Mouse (Mus musculus) midbrain, embryonic 14.5 days (tissue): ENCODE data around the gene Ccdc116. TPM values are rescaled to one million over a fixed set of nuclear protein-coding genes. Genes with fewer than 3 reads are reported as not detected.

Experiments
- ATAC-seq: fragments of 200-750 bp; cut with Nextera tagmentation; 2 replicates; pipeline ENCODE4 v1.8.0; 2017; ENCODE audit warnings: moderate number of reproducible peaks, moderate library complexity; ENCODE audit not compliant: low FRiP score, low TSS enrichment
- DNase-seq: peaks from one replicate; pipeline ENCODE4 v3.0.0-alpha.2; 2015
- H3K27ac ChIP-seq: fragments of 300-500 bp; sonication (generic); replicated peaks from 2 replicates; pipeline ENCODE4 v1.5.1; 2014; ENCODE audit warnings: mild to moderate bottlenecking, low read depth, low read length, moderate library complexity
- H3K27me3 ChIP-seq: fragments of 300-500 bp; sonication (generic); 2 replicates; pipeline ENCODE4 v1.6.1; 2014; ENCODE audit warnings: low read length, control low read depth, mixed read lengths; ENCODE audit not compliant: control insufficient read depth, insufficient read depth
- H3K36me3 ChIP-seq: fragments of 300-500 bp; sonication (generic); 2 replicates; pipeline ENCODE4 v1.6.1; 2014; ENCODE audit warnings: low read length, control low read depth; ENCODE audit not compliant: control insufficient read depth, insufficient read depth
- H3K4me1 ChIP-seq: fragments of 300-500 bp; sonication (generic); 2 replicates; pipeline ENCODE4 v1.6.1; 2014; ENCODE audit warnings: mild to moderate bottlenecking, antibody characterized with exemption, low read length, control low read depth; ENCODE audit not compliant: control insufficient read depth, insufficient read depth
- H3K4me2 ChIP-seq: fragments of 300-500 bp; sonication (generic); 2 replicates; pipeline ENCODE4 v1.6.1; 2014; ENCODE audit warnings: mild to moderate bottlenecking, low read length, moderate library complexity
- H3K4me3 ChIP-seq: fragments of 300-500 bp; sonication (generic); replicated peaks from 2 replicates; pipeline ENCODE4 v1.5.1; 2014; ENCODE audit warnings: low read depth, low read length
- H3K9ac ChIP-seq: fragments of 300-500 bp; sonication (generic); replicated peaks from 2 replicates; pipeline ENCODE4 v1.6.1; 2014; ENCODE audit warnings: mild to moderate bottlenecking, low read length, moderate library complexity
- H3K9me3 ChIP-seq: fragments of 300-500 bp; sonication (generic); 2 replicates; pipeline ENCODE4 v1.6.1; 2016; ENCODE audit warnings: low read length, control low read depth, mixed read lengths; ENCODE audit not compliant: control insufficient read depth
- WGBS: fragments of 180-500 bp; shearing (Covaris S2); extraction: QIAGEN DNeasy Blood & Tissue Kit; methylation state at CpG from one replicate; pipeline ENCODE4 v1.1.7; 2014; 5-methylcytosine and 5-hydroxymethylcytosine counted together
- polyA plus RNA-seq: library from polyadenylated mRNA; unstranded; fragments of >200 nt; fragmentation: Nextera tagmentation; extraction: Ambion mirVana; gene quantifications from 2 replicates; pipeline ENCODE4 v1.2.1, GENCODE M21; 2014

Gene Ccdc116
- polyA plus RNA-seq, result 2.0 and 2.7 TPM in 2 replicates

DNA sequence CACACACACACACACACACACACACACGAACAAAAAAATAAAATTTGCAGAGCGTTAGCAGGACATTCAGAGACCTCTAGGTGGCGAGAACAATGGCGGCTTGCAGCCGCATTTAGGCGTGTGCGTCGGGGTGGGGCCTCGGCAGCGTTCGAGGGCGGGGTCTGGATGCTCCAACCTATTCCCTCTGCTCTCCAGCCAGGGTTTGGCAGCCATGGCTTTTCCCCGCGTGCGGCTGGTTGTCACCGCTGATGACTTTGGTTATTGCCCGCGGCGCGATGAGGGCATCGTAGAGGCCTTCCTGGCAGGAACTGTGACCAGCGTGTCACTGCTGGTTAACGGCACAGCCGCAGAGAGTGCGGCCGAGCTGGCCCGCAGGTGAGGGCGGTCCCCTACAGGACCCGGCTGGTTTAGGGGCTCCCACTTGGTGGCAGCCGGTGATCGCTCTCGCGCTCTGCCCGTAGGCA lies at the start of gene Ccdc116:
Gene Ccdc116, minus strand, starts transcription at position 458 of the 464 bp plus-strand sequence.
- H3K36me3 ChIP-seq, result peaks cover 8% of the 10 kb centered on the region; the same call in 1 of the 2 replicates
- no peaks in the 10 kb centered on the region for H3K9me3 ChIP-seq
- H3K27ac ChIP-seq, result peak within 1 kb of the TSS; percentile 52; the same call in 1 of the 2 replicates
- peak within 1 kb of the TSS; percentile 60 for H3K4me3 ChIP-seq
- WGBS, result under 1% methylated on average over 34 of the region's 34 CpGs
- H3K4me2 ChIP-seq, result peak within 1 kb of the TSS; percentile 90
- peaks cover 10% of the 10 kb centered on the region for H3K4me1 ChIP-seq
- H3K27me3 ChIP-seq, result no peaks in the 10 kb centered on the region; the same call in 1 of the 2 replicates
- peak; percentile 95 for DNase-seq
- H3K9ac ChIP-seq, result peak within 1 kb of the TSS; percentile 71
- ATAC-seq, result peak; percentile 86

DNA sequence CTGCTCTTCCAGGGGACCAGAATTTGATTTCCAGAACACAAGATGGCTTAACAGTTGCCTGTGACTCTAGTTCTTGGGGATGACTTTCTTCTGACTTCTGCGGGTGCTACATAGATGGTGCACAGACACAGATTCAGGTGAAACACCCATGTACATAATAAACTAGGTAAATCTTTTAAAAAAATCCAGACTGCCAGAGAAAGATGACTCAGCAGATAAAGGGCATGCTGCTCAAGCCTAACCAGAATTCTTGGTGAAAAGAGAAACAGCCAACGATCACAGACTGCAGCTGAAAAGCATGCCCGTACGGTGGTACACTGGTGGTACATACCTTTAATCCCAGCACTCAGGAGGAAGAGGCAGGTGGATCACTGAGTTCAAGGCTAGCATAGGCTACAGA lies 46.8 kb upstream of the Ccdc116 start:
- H3K4me2 ChIP-seq, result no peak overlapping the region
- no peak overlapping the region for H3K9ac ChIP-seq
- no peaks in the 10 kb centered on the region for H3K27me3 ChIP-seq
- ATAC-seq, result no peak
- no peak overlapping the region for H3K27ac ChIP-seq
- no peaks in the 10 kb centered on the region for H3K4me1 ChIP-seq
- no peak for DNase-seq
- WGBS, result over 99% methylated on average over 4 of the region's 4 CpGs
- peaks cover 6% of the 10 kb centered on the region; the same call in 1 of the 2 replicates for H3K36me3 ChIP-seq
- no peaks in the 10 kb centered on the region for H3K9me3 ChIP-seq
- no peak overlapping the region for H3K4me3 ChIP-seq

DNA sequence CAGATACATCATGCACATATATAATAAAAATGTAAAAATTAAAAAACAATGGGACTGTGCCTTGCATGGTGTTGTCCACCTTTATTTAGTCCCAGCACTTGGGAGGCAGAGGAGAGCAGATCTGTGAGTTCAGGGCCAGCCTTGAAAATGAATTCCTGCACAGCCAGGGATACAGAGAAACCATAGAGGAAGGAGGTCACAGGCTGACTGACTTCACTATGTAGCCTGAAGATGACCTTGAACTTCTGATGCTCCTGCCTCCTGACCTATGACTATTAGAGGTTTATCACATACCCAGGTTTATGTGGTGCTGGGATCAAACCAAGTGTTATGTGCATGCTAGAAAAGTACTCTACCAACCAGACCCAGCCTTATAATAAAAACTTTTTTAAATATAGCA lies 38.4 kb upstream of the Ccdc116 start:
- peaks cover 8% of the 10 kb centered on the region; the same call in 1 of the 2 replicates for H3K36me3 ChIP-seq
- no peaks in the 10 kb centered on the region for H3K4me1 ChIP-seq
- no peak overlapping the region for H3K4me2 ChIP-seq
- H3K27me3 ChIP-seq, result no peaks in the 10 kb centered on the region
- no peak for ATAC-seq
- no peak overlapping the region for H3K27ac ChIP-seq
- DNase-seq, result no peak
- H3K9me3 ChIP-seq, result no peaks in the 10 kb centered on the region
- H3K9ac ChIP-seq, result no peak overlapping the region
- H3K4me3 ChIP-seq, result no peak overlapping the region

DNA sequence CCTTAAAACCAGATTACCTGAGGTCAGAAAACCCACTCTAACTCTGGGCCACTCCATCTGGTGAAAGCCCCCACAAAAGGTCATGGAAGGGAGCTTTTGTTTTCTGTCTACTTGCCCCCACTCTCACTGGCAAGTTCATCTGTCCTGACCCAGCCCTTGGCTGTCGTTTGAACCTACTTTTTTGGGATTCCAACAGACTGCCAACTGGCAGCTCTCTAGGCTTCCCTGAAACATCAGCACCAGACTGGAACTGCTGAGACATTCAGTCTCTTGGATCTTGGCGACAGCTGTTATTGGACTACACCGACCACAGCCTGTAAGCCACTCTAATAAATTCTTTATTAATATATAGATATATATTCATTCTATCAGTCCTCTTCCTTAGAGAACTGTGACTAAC lies 36.0 kb upstream of the Ccdc116 start:
- Histone ChIP-seq H3K4me2 (no peak overlapping the region), H3K9ac (no peak overlapping the region), H3K9me3 (no peaks in the 10 kb centered on the region), H3K27ac (no peak overlapping the region), H3K4me1 (no peaks in the 10 kb centered on the region), H3K27me3 (no peaks in the 10 kb centered on the region), H3K4me3 (no peak overlapping the region), H3K36me3 (peaks cover 8% of the 10 kb centered on the region; the same call in 1 of the 2 replicates)
- WGBS, result 85% methylated on average over 3 of the region's 3 CpGs
- DNase-seq (no peak), ATAC-seq (no peak)

DNA sequence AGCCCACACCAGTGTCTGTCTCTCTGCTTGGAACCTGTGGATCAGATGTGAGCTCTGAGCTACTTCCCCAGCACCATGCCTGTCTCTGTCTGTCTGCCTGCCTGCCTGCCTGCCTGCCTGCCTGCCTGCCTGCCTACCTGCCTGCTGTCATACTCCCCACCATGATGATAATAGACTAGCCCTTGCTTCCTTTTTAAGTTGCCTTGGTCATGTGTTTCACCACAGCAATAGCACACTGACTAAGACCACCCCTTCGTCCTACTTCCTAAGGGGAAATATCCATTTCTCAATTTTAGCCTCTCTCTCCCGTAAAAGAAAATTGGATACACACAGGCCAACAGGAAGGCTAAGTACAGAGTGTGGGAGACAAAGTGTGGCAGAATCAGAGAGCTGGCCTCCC lies 35.1 kb upstream of the Ccdc116 start:
- Histone ChIP-seq H3K4me3 (no peak overlapping the region), H3K27ac (no peak overlapping the region), H3K9ac (no peak overlapping the region), H3K4me2 (no peak overlapping the region), H3K36me3 (peaks cover 6% of the 10 kb centered on the region; the same call in 1 of the 2 replicates), H3K4me1 (no peaks in the 10 kb centered on the region), H3K27me3 (no peaks in the 10 kb centered on the region), H3K9me3 (no peaks in the 10 kb centered on the region)
- ATAC-seq (no peak), DNase-seq (no peak)
- 90% methylated on average over 2 of the region's 2 CpGs for WGBS

DNA sequence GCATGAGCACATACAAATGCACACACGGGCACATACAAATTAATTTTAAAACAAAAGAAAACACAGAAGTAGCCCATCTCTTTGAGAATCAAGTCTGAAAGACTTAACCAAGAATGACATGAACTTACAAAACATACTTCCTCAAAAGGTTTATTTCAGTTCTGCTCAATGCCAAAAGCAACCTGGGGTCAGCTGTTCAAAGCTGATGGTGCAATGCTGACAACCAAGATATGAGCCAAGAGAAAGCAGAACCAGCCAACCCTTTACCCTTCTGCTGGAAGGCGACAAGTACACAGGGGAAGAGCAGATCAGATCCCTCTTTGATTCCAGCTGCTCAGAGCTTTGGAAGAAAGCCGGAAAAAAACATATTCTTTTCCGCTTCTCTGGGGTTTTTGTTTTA lies 34.4 kb upstream of the Ccdc116 start:
- Histone ChIP-seq H3K27me3 (no peaks in the 10 kb centered on the region), H3K9me3 (no peaks in the 10 kb centered on the region), H3K9ac (no peak overlapping the region), H3K4me1 (no peaks in the 10 kb centered on the region), H3K4me2 (no peak overlapping the region), H3K36me3 (peaks cover 3% of the 10 kb centered on the region; the same call in 1 of the 2 replicates), H3K27ac (no peak overlapping the region), H3K4me3 (no peak overlapping the region)
- ATAC-seq (no peak), DNase-seq (no peak)
- 88% methylated on average over 4 of the region's 4 CpGs for WGBS

DNA sequence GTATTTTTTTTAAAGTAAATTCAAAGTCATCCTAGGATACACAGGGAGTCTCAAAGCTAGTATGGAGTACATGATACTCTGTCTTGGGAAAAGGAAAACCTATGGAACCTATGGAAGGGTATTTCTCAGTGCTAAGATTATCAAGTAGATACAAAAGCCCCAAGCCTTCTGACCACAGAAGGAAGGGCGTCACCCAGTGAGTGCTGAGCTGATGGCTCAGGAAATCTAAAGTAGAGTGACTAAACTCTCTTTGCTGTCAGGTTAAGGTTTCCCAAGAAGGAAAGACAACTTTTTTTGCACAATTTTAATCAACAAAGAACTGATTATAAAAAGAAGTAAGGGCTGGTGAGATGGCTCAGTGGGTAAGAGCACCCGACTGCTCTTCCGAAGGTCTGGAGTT lies 32.7 kb upstream of the Ccdc116 start:
- no peak for DNase-seq
- H3K4me1 ChIP-seq, result no peaks in the 10 kb centered on the region
- no peak for ATAC-seq
- 91% methylated on average over 3 of the region's 3 CpGs for WGBS
- H3K9ac ChIP-seq, result no peak overlapping the region
- H3K36me3 ChIP-seq, result peaks cover 11% of the 10 kb centered on the region
- no peak overlapping the region for H3K4me3 ChIP-seq
- no peak overlapping the region for H3K27ac ChIP-seq
- no peaks in the 10 kb centered on the region for H3K9me3 ChIP-seq
- H3K4me2 ChIP-seq, result no peak overlapping the region
- H3K27me3 ChIP-seq, result no peaks in the 10 kb centered on the region

DNA sequence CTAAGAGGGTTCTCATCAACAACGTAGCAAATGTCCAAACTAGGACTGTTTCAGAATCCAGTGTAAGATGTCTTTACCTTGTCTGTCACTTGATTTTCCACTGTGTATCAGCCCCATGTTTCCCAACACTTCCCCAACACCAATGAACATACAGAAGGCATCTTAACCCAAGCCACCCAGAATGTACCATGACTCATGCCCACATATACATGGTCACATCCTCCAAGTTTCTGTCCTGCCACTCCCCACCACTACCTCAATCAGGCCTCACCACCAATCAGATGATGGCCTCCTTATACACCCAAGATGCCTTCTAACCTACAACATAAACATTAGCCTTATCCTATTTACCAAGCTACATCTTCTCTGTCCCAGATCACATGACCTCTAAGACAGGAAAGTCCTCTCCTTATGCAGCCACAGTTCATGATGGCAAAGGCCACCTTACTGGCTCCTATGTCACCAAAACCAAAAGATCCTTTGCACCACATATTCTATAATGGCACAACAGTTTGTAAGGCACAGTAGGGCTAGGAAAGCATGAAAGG lies 30.7 kb upstream of the Ccdc116 start:
- no peak for DNase-seq
- Histone ChIP-seq H3K27me3 (no peaks in the 10 kb centered on the region), H3K4me2 (no peak overlapping the region), H3K4me3 (no peak overlapping the region), H3K36me3 (peaks cover 26% of the 10 kb centered on the region), H3K27ac (no peak overlapping the region), H3K9ac (no peak overlapping the region), H3K9me3 (no peaks in the 10 kb centered on the region), H3K4me1 (no peaks in the 10 kb centered on the region)
- WGBS, result 100% methylated on average over 1 of the region's 1 CpGs
- ATAC-seq, result no peak

DNA sequence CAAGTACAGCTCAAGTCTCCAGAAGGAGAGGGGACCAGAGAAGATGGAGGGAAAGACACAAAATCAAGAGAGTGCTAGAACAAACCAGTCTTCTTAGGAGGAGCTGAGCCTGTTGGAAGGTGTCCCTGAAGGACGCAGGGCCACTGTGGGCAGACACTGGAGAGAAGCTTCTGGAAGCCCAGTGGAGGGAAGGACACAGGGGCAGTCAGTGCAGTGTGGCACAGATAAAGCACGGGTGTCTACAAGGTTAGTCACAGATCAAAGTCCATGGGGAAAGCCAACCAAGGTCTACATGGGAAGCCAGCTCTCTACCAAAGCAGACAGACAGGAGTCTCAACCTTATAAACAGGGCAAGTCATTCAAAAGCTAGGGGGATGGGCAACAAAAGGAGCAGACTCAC lies 28.7 kb upstream of the Ccdc116 start:
- no peak for DNase-seq
- no peak overlapping the region for H3K27ac ChIP-seq
- no peak overlapping the region for H3K4me3 ChIP-seq
- no peaks in the 10 kb centered on the region for H3K9me3 ChIP-seq
- no peaks in the 10 kb centered on the region for H3K4me1 ChIP-seq
- 87% methylated on average over 2 of the region's 2 CpGs for WGBS
- no peak overlapping the region for H3K4me2 ChIP-seq
- no peak for ATAC-seq
- no peak overlapping the region for H3K9ac ChIP-seq
- H3K27me3 ChIP-seq, result no peaks in the 10 kb centered on the region
- H3K36me3 ChIP-seq, result peaks cover 34% of the 10 kb centered on the region
